Comparison of ENCODE assay signal across 11 mouse cellular contexts in the genomic region with DNA sequence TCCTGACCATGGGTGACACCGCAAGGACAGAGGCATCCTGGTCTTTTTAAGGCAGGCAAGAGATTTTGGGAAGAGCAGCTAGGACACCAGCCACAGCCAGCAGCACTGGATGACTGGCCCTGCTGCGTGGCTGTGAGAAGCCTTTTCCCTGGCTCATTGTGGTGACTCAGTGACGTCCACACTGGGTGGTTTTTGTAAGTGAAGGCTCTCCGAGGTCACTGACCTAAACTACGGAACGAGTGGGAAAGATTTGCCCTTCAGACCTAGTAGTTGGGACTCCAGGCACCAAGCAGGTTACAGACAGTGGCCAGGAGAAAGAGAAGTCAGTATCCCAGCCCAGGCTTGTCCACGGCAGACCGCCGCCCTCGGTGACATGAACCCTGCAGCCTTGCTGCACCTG. TPM values are rescaled to one million over a fixed set of nuclear protein-coding genes. Genes with fewer than 3 reads are reported as not detected.
DNase-seq lines count a peak whose midpoint lies in the region; ATAC-seq lines count a peak whose summit lies in the region.
"Had no signal": no experiment of that assay in that cellular context is flagged by ENCODE, and none has a peak within 500 bp of the region (broad histone marks: within the 10 kb centered on the region; RNA-seq: fewer than 3 reads in every experiment).

No protein-coding gene starts in this region.

- no peak overlapping the region for H3K4me2 ChIP-seq in liver, embryonic 13.5 days
- H3K4me2 ChIP-seq: embryonic facial prominence, embryonic 12.5 days had no signal

- DNase-seq in gastrocnemius, postnatal 14 days: peak; percentile 4
- DNase-seq in gastrocnemius, postnatal 25 days: no peak
- peak; percentile 40 for DNase-seq in 416B (ENCODE audit: low read depth)
- DNase-seq in cerebellum, adult 9-11 months: peak; percentile 38
- DNase-seq in liver, embryonic 13.5 days: no peak
- no peak for DNase-seq in right cerebral cortex, adult 18-20 months
- no peak for DNase-seq in retina, embryonic 14.5 days (ENCODE audit: low spot score)
- DNase-seq in urinary bladder, postnatal 36 days (ENCODE audit: low spot score in 2 of 2): no peak

- no peaks in the 10 kb centered on the region for H3K9me3 ChIP-seq in liver, embryonic 13.5 days (replicated peaks)
- H3K9me3 ChIP-seq: embryonic facial prominence, embryonic 12.5 days had no signal

- intact Hi-C loops in gastrocnemius, postnatal 14 days (cut with DNase I; ENCODE audit: low total_unique reads): no loop called here

- peak overlapping the region; percentile 34; the same call in 1 of the 2 replicates for H3K27ac ChIP-seq in liver, embryonic 13.5 days

- no peak overlapping the region for H3K4me3 ChIP-seq in liver, embryonic 13.5 days (replicated peaks)
- H3K4me3 ChIP-seq: embryonic facial prominence, embryonic 12.5 days had no signal

- H3K4me1 ChIP-seq in liver, embryonic 13.5 days (replicated peaks): peaks cover 29% of the 10 kb centered on the region

- H3K27me3 ChIP-seq in liver, embryonic 13.5 days: no peaks in the 10 kb centered on the region
- H3K27me3 ChIP-seq: embryonic facial prominence, embryonic 12.5 days had no signal

- H3K36me3 ChIP-seq in liver, embryonic 13.5 days: no peaks in the 10 kb centered on the region

- H3K9ac ChIP-seq in liver, embryonic 13.5 days: no peak overlapping the region
- H3K9ac ChIP-seq: embryonic facial prominence, embryonic 12.5 days had no signal

- 76% methylated on average over 10 of the region's 10 CpGs for WGBS in liver, embryonic 13.5 days (ENCODE audit: insufficient replicate concordance)

- ATAC-seq in liver, embryonic 13.5 days (ENCODE audit: low read depth): no peak

RNA-seq across cellular contexts. Expression of gene Ralgds, which starts 11.5 kb away (rescaled TPM):
- 10 to 100 TPM; 17.1 to 25.3 TPM for total RNA-seq in gastrocnemius, postnatal 14 days (2021)
- total RNA-seq in gastrocnemius, postnatal 25 days (2021): 10 to 100 TPM in 1 of 2 experiments, 1 to 10 TPM in 1; 8.3 to 11.6 TPM
- 1.7 and 2.5 TPM in 2 replicates for polyA plus RNA-seq in liver, embryonic 13.5 days (2015; fragmentation: Nextera tagmentation; extraction: Ambion mirVana)

RNA-seq across cellular contexts. Expression of gene Gm10134, which starts 18.5 kb away (rescaled TPM):
- under 1 TPM in 1 of 2 experiments, not detected in 1; 0.90 TPM for total RNA-seq in gastrocnemius, postnatal 14 days (2021)
- total RNA-seq in gastrocnemius, postnatal 25 days (2021): 1 to 10 TPM in 1 of 2 experiments, under 1 TPM in 1; 0.88 to 1.2 TPM
- 0.52 and 1.1 TPM in 2 replicates for polyA plus RNA-seq in liver, embryonic 13.5 days (2015; fragmentation: Nextera tagmentation; extraction: Ambion mirVana)
- total RNA-seq: neutrophil, adult 5-6 weeks had no signal

RNA-seq across cellular contexts. Expression of gene Gbgt1, which starts 27.7 kb away (rescaled TPM):
- 1 to 10 TPM; 1.7 to 1.9 TPM for total RNA-seq in gastrocnemius, postnatal 14 days (2021)
- 1 to 10 TPM in 1 of 2 experiments, under 1 TPM in 1; 0.54 to 1.0 TPM for total RNA-seq in gastrocnemius, postnatal 25 days (2021)
- 0.36 and 0.44 TPM in 2 replicates for polyA plus RNA-seq in liver, embryonic 13.5 days (2015; fragmentation: Nextera tagmentation; extraction: Ambion mirVana)
- total RNA-seq: neutrophil, adult 5-6 weeks had no signal

RNA-seq across cellular contexts. Expression of gene Cel, which starts 38.8 kb away (rescaled TPM):
- not detected for total RNA-seq in gastrocnemius, postnatal 14 days (2021)
- total RNA-seq in gastrocnemius, postnatal 25 days (2021): not detected
- polyA plus RNA-seq in liver, embryonic 13.5 days (2015; fragmentation: Nextera tagmentation; extraction: Ambion mirVana): 0.05 and 0.34 TPM in 2 replicates
- total RNA-seq: ES-E14; neutrophil, adult 5-6 weeks had no signal
- polyA plus RNA-seq: embryonic facial prominence, embryonic 12.5 days had no signal

RNA-seq across cellular contexts. Expression of gene Mrps2, which starts 56.5 kb away (rescaled TPM):
- 10 to 100 TPM; 25.3 to 28.5 TPM for total RNA-seq in gastrocnemius, postnatal 14 days (2021)
- total RNA-seq in gastrocnemius, postnatal 25 days (2021): 10 to 100 TPM; 25.1 to 25.8 TPM
- 31.0 and 36.2 TPM in 2 replicates for polyA plus RNA-seq in liver, embryonic 13.5 days (2015; fragmentation: Nextera tagmentation; extraction: Ambion mirVana)

Comparison
In these comparisons a context has a peak if more than half of its experiments do, and no peak if none do; other contexts are left out.
1. DNase-seq: peak in gastrocnemius, postnatal 14 days (single experiment), 416B (single experiment) and cerebellum, adult 9-11 months (single experiment); none in gastrocnemius, postnatal 25 days (single experiment), liver, embryonic 13.5 days (single experiment), right cerebral cortex, adult 18-20 months (single experiment), retina, embryonic 14.5 days (single experiment) and urinary bladder, postnatal 36 days (0 of 2).